Mouse (Mus musculus): ENCODE measurements around the gene Got1. TPM values are rescaled to one million over a fixed set of nuclear protein-coding genes. Genes with fewer than 3 reads are reported as not detected.

The Got1 gene
- total RNA-seq (2021) (1,000 to 10,000 TPM in 1 of 2 experiments, 100 to 1,000 TPM in 1; 956 to 1,224 TPM), polyA plus RNA-seq (2012; rRNA removed) (575 and 746 TPM in 2 replicates)
- long read RNA-seq, transcript Got1-201 (9 exons, 2,058 nt), result major isoform, 697 of 753 reads
- long read RNA-seq, partial matches to known transcripts, result 28 of 753 reads
- long read RNA-seq, other reads (novel, unspliced or antisense), result 25 of 753 reads

GRCm38 (mm10) chr19:43524187-43525103 lies at the start of gene Got1:
Gene Got1, minus strand, starts transcription at chr19:43524605.
- Histone ChIP-seq H3K36me3 (ENCODE audit: control insufficient read depth, insufficient read depth, low read length) (no peaks in the 10 kb centered on the region), H3K79me2 (replicated peaks; ENCODE audit: control insufficient read depth, insufficient read depth, low read length) (no peaks in the 10 kb centered on the region), H3K27ac (peak within 1 kb of the TSS; percentile 90), H3K4me1 (ENCODE audit: control insufficient read depth, insufficient read depth, low read length) (peaks cover 10% of the 10 kb centered on the region), H3K4me3 (peak within 1 kb of the TSS; percentile 60), H3K27me3 (ENCODE audit: control insufficient read depth, insufficient read depth, low read length) (no peaks in the 10 kb centered on the region), H3K9ac (ENCODE audit: low read depth, low read length) (peak within 1 kb of the TSS; percentile 66)
- intact Hi-C loops (cut with DNase I), result loop anchor here (5.0 to 10.0 kb wide), 3 partner anchors 88 to 860 kb away; partner anchors contain the start of genes Cox15, Cutc and Nkx2-3
- TF ChIP-seq CTCF (IDR thresholded peaks at IDR 0.05), result no peak
- TF ChIP-seq POLR2A (IDR thresholded peaks at IDR 0.05; ENCODE audit: insufficient read depth, low read depth, low read length), result peak; percentile 95
- WGBS, result under 1% methylated on average over 58 of the region's 58 CpGs
- peak; percentile 93 to 97 for DNase-seq

- peak; percentile 74 to 76 for DNase-seq
- intact Hi-C loops (cut with DNase I), result loop anchor here (2.0 kb wide), 1 partner anchor 84 kb away; no protein-coding TSS in a partner anchor
- Histone ChIP-seq H3K27ac (no peak overlapping the region), H3K27me3 (ENCODE audit: control insufficient read depth, insufficient read depth, low read length) (peaks cover 4% of the 10 kb centered on the region), H3K36me3 (ENCODE audit: control insufficient read depth, insufficient read depth, low read length) (no peaks in the 10 kb centered on the region), H3K4me1 (ENCODE audit: control insufficient read depth, insufficient read depth, low read length) (peaks cover 3% of the 10 kb centered on the region; the same call in 1 of the 2 replicates), H3K9ac (ENCODE audit: low read depth, low read length) (no peak overlapping the region), H3K4me3 (peak overlapping the region; percentile 27; the same call in 1 of the 2 replicates), H3K79me2 (replicated peaks; ENCODE audit: control insufficient read depth, insufficient read depth, low read length) (no peaks in the 10 kb centered on the region)
- TF ChIP-seq POLR2A (IDR thresholded peaks at IDR 0.05; ENCODE audit: insufficient read depth, low read depth, low read length) (no peak), CTCF (IDR thresholded peaks at IDR 0.05) (peak; percentile 96), EP300 (IDR thresholded peaks at IDR 0.05; ENCODE audit: insufficient read depth, low read depth, low read length) (0 out of 2 replicates have a peak, but pooled peaks have one; percentile 15)
- 15% methylated on average over 32 of the region's 32 CpGs for WGBS
Observed at GRCm38 (mm10) chr19:43570831-43571790, 46.7 kb upstream of the Got1 start.

- intact Hi-C loops (cut with DNase I), result no loop called here
- DNase-seq, result no peak
- no peak overlapping the region for H3K4me3 ChIP-seq
- H3K27me3 ChIP-seq (ENCODE audit: control insufficient read depth, insufficient read depth, low read length), result peaks cover 2% of the 10 kb centered on the region
- H3K79me2 ChIP-seq (replicated peaks; ENCODE audit: control insufficient read depth, insufficient read depth, low read length), result no peaks in the 10 kb centered on the region
- H3K36me3 ChIP-seq (ENCODE audit: control insufficient read depth, insufficient read depth, low read length), result no peaks in the 10 kb centered on the region
- 60% methylated on average over 6 of the region's 6 CpGs for WGBS
- H3K4me1 ChIP-seq (ENCODE audit: control insufficient read depth, insufficient read depth, low read length), result peaks cover 3% of the 10 kb centered on the region; the same call in 1 of the 2 replicates
- no peak overlapping the region for H3K27ac ChIP-seq
- H3K9ac ChIP-seq (ENCODE audit: low read depth, low read length), result no peak overlapping the region
- TF ChIP-seq POLR2A (IDR thresholded peaks at IDR 0.05; ENCODE audit: insufficient read depth, low read depth, low read length), result no peak
- TF ChIP-seq CTCF (IDR thresholded peaks at IDR 0.05), result no peak
Observed at GRCm38 (mm10) chr19:43569133-43569532, 44.7 kb upstream of the Got1 start.

- Histone ChIP-seq H3K36me3 (ENCODE audit: control insufficient read depth, insufficient read depth, low read length) (no peaks in the 10 kb centered on the region), H3K4me1 (ENCODE audit: control insufficient read depth, insufficient read depth, low read length) (peaks cover 3% of the 10 kb centered on the region; the same call in 1 of the 2 replicates), H3K9ac (ENCODE audit: low read depth, low read length) (no peak overlapping the region), H3K27me3 (ENCODE audit: control insufficient read depth, insufficient read depth, low read length) (peaks cover 2% of the 10 kb centered on the region), H3K4me3 (no peak overlapping the region), H3K27ac (no peak overlapping the region), H3K79me2 (replicated peaks; ENCODE audit: control insufficient read depth, insufficient read depth, low read length) (no peaks in the 10 kb centered on the region)
- 49% methylated on average over 9 of the region's 9 CpGs for WGBS
- intact Hi-C loops (cut with DNase I), result no loop called here
- no peak for TF ChIP-seq EP300 (IDR thresholded peaks at IDR 0.05; ENCODE audit: insufficient read depth, low read depth, low read length)
- TF ChIP-seq POLR2A (IDR thresholded peaks at IDR 0.05; ENCODE audit: insufficient read depth, low read depth, low read length), result no peak
- TF ChIP-seq CTCF (IDR thresholded peaks at IDR 0.05), result 0 out of 2 replicates have a peak, but pooled peaks have one; percentile 16
- no peak for DNase-seq
Observed at GRCm38 (mm10) chr19:43568298-43568697, 43.9 kb upstream of the Got1 start.

- no peaks in the 10 kb centered on the region for H3K36me3 ChIP-seq (ENCODE audit: control insufficient read depth, insufficient read depth, low read length)
Observed at GRCm38 (mm10) chr19:43563166-43563565, 38.8 kb upstream of the Got1 start.

More at GRCm38 (mm10) chr19:43563166-43563565, 38.8 kb upstream of the Got1 start:
- DNase-seq, result peak; percentile 11 to 25
- H3K4me1 ChIP-seq (ENCODE audit: control insufficient read depth, insufficient read depth, low read length), result no peaks in the 10 kb centered on the region
- no peaks in the 10 kb centered on the region for H3K79me2 ChIP-seq (replicated peaks; ENCODE audit: control insufficient read depth, insufficient read depth, low read length)
- no peak overlapping the region for H3K4me3 ChIP-seq
- intact Hi-C loops (cut with DNase I), result no loop called here
- no peaks in the 10 kb centered on the region for H3K27me3 ChIP-seq (ENCODE audit: control insufficient read depth, insufficient read depth, low read length)
- TF ChIP-seq EP300 (IDR thresholded peaks at IDR 0.05; ENCODE audit: insufficient read depth, low read depth, low read length), result no peak
- TF ChIP-seq CTCF (IDR thresholded peaks at IDR 0.05), result no peak
- no peak for TF ChIP-seq POLR2A (IDR thresholded peaks at IDR 0.05; ENCODE audit: insufficient read depth, low read depth, low read length)
- H3K27ac ChIP-seq, result no peak overlapping the region
- no peak overlapping the region for H3K9ac ChIP-seq (ENCODE audit: low read depth, low read length)
- 43% methylated on average over 5 of the region's 5 CpGs for WGBS

All from heart, adult 2 months (tissue).